Mouse (Mus musculus) E14TG2a.4 (cell line): ENCODE data around the gene Nphs1.

Experiments
- H3K27me3 ChIP-seq: 2 replicates; pipeline ENCODE4 v1.6.1; 2014; ENCODE audit warnings: low read length, control low read depth; ENCODE audit not compliant: insufficient read depth
- H3K36me3 ChIP-seq: 2 replicates; pipeline ENCODE4 v1.6.1; 2014; ENCODE audit warnings: low read length, control low read depth; ENCODE audit not compliant: insufficient read depth
- H3K4me1 ChIP-seq: replicated peaks from 2 replicates; pipeline ENCODE4 v1.6.1; 2014; ENCODE audit warnings: low read depth, low read length, control low read depth
- H3K4me3 ChIP-seq: replicated peaks from 2 replicates; pipeline ENCODE4 v1.5.1; 2014; ENCODE audit warnings: mild to moderate bottlenecking, low read length
- H3K9me3 ChIP-seq: 2 replicates; pipeline ENCODE4 v1.6.1; 2014; ENCODE audit warnings: low read length, control low read depth
- CTCF ChIP-seq: conservative IDR thresholded peaks from 2 replicates; pipeline ENCODE4 v1.5.1; 2014; ENCODE audit warnings: low read length
- NANOG ChIP-seq: IDR thresholded peaks from 2 replicates; pipeline ENCODE4 v1.6.1; 2014; ENCODE audit warnings: borderline replicate concordance, low read length, mixed read lengths
- POU5F1 ChIP-seq: IDR thresholded peaks from 2 replicates; pipeline ENCODE4 v1.6.1; 2014; ENCODE audit warnings: low read length, borderline replicate concordance

The Nphs1 gene

GRCm38 (mm10) chr7:30434238-30434637 is 23.9 kb upstream of the Nphs1 start:
- Histone ChIP-seq H3K4me3 (peak overlapping the region; percentile 88; the same call in 1 of the 2 replicates), H3K27me3 (no peaks in the 10 kb centered on the region), H3K9me3 (no peaks in the 10 kb centered on the region), H3K36me3 (peaks cover 51% of the 10 kb centered on the region), H3K4me1 (peaks cover 86% of the 10 kb centered on the region)
- TF ChIP-seq NANOG, result no peak
- TF ChIP-seq POU5F1, result no peak
- TF ChIP-seq CTCF, result no peak

- H3K4me1 ChIP-seq, result peaks cover 87% of the 10 kb centered on the region
- peak overlapping the region; percentile 88 for H3K4me3 ChIP-seq
- TF ChIP-seq NANOG (no peak), POU5F1 (no peak), CTCF (no peak)
- no peaks in the 10 kb centered on the region for H3K27me3 ChIP-seq
- H3K36me3 ChIP-seq, result peaks cover 52% of the 10 kb centered on the region
- no peaks in the 10 kb centered on the region for H3K9me3 ChIP-seq
Observed at GRCm38 (mm10) chr7:30434701-30435100, 23.4 kb upstream of the Nphs1 start.

- no peaks in the 10 kb centered on the region for H3K9me3 ChIP-seq
- peaks cover 57% of the 10 kb centered on the region for H3K36me3 ChIP-seq
- H3K4me3 ChIP-seq, result peak overlapping the region; percentile 88
- H3K27me3 ChIP-seq, result no peaks in the 10 kb centered on the region
- TF ChIP-seq NANOG (no peak), POU5F1 (no peak), CTCF (no peak)
- peaks cover 87% of the 10 kb centered on the region for H3K4me1 ChIP-seq
Observed at GRCm38 (mm10) chr7:30435156-30435555, 23.0 kb upstream of the Nphs1 start.

- peak overlapping the region; percentile 88 for H3K4me3 ChIP-seq
- peaks cover 65% of the 10 kb centered on the region for H3K36me3 ChIP-seq
- peaks cover 94% of the 10 kb centered on the region for H3K4me1 ChIP-seq
- no peaks in the 10 kb centered on the region for H3K27me3 ChIP-seq
- TF ChIP-seq NANOG (no peak), POU5F1 (no peak), CTCF (no peak)
- H3K9me3 ChIP-seq, result no peaks in the 10 kb centered on the region
Observed at GRCm38 (mm10) chr7:30436879-30437278, 21.2 kb upstream of the Nphs1 start.

- Histone ChIP-seq H3K36me3 (peaks cover 71% of the 10 kb centered on the region), H3K4me3 (peak overlapping the region; percentile 80), H3K4me1 (peaks cover 95% of the 10 kb centered on the region), H3K27me3 (no peaks in the 10 kb centered on the region), H3K9me3 (no peaks in the 10 kb centered on the region)
- TF ChIP-seq POU5F1, result no peak
Observed at GRCm38 (mm10) chr7:30439734-30440133, 18.4 kb upstream of the Nphs1 start.

GRCm38 (mm10) chr7:30440697-30441096 is 17.4 kb upstream of the Nphs1 start:
- Histone ChIP-seq H3K4me3 (peak overlapping the region; percentile 80), H3K27me3 (no peaks in the 10 kb centered on the region), H3K9me3 (no peaks in the 10 kb centered on the region), H3K36me3 (peaks cover 63% of the 10 kb centered on the region), H3K4me1 (peaks cover 87% of the 10 kb centered on the region)
- TF ChIP-seq CTCF (peak; percentile 81), POU5F1 (no peak), NANOG (no peak)

- Histone ChIP-seq H3K9me3 (peaks cover 23% of the 10 kb centered on the region), H3K4me1 (peaks cover 65% of the 10 kb centered on the region), H3K4me3 (peak overlapping the region; percentile 85), H3K27me3 (no peaks in the 10 kb centered on the region), H3K36me3 (peaks cover 57% of the 10 kb centered on the region)
- TF ChIP-seq CTCF (no peak), NANOG (no peak), POU5F1 (no peak)
Observed at GRCm38 (mm10) chr7:30443696-30444095, 14.4 kb upstream of the Nphs1 start.

GRCm38 (mm10) chr7:30444154-30444970 is 13.8 kb upstream of the Nphs1 start:
- peaks cover 59% of the 10 kb centered on the region for H3K4me1 ChIP-seq
- TF ChIP-seq NANOG, result no peak
- no peak for TF ChIP-seq POU5F1
- TF ChIP-seq CTCF, result no peak
- peaks cover 59% of the 10 kb centered on the region for H3K36me3 ChIP-seq

GRCm38 (mm10) chr7:30444971-30445751 is 13.0 kb upstream of the Nphs1 start, which contains the start of gene Aplp1:
TSS of gene Aplp1 (minus strand) at chr7:30445535.
- TF ChIP-seq NANOG, result no peak
- no peak for TF ChIP-seq CTCF
- TF ChIP-seq POU5F1, result no peak
- peaks cover 36% of the 10 kb centered on the region for H3K9me3 ChIP-seq
- H3K36me3 ChIP-seq, result peaks cover 59% of the 10 kb centered on the region
- H3K4me3 ChIP-seq, result peak within 1 kb of the TSS; percentile 85
- peaks cover 57% of the 10 kb centered on the region for H3K4me1 ChIP-seq
- no peaks in the 10 kb centered on the region for H3K27me3 ChIP-seq

More at GRCm38 (mm10) chr7:30444154-30444970, 13.8 kb upstream of the Nphs1 start:
- Histone ChIP-seq H3K27me3 (no peaks in the 10 kb centered on the region), H3K9me3 (peaks cover 28% of the 10 kb centered on the region), H3K4me3 (peak overlapping the region; percentile 85)
